Mouse (Mus musculus) neural tube, embryonic 10.5 days (tissue): ENCODE data around the gene Ciita.
A peak's percentile ranks its signal among the peaks of the same experiment; 100 is the strongest.

Source experiments
- DNase-seq: peaks from one replicate; pipeline ENCODE4 v3.0.0-alpha.2; 2017; ENCODE audit warnings: low spot score; ENCODE audit errors: extremely low spot score

The Ciita gene

GRCm38 (mm10) chr16:10548938-10549337, 69.1 kb downstream of the Ciita start:
- no peak for DNase-seq

- no peak for DNase-seq
Measured at GRCm38 (mm10) chr16:10549600-10549999, 69.7 kb downstream of the Ciita start.

- no peak for DNase-seq
Measured at GRCm38 (mm10) chr16:10551592-10551991, 71.7 kb downstream of the Ciita start.

- DNase-seq, result no peak
Measured at GRCm38 (mm10) chr16:10553858-10554257, 74.0 kb downstream of the Ciita start.

GRCm38 (mm10) chr16:10559991-10560390, 80.1 kb downstream of the Ciita start:
- no peak for DNase-seq

GRCm38 (mm10) chr16:10565278-10565885, 85.5 kb downstream of the Ciita start:
- DNase-seq, result peak; percentile 67

- DNase-seq, result no peak
Measured at GRCm38 (mm10) chr16:10567153-10567552, 87.3 kb downstream of the Ciita start.

- no peak for DNase-seq
Measured at GRCm38 (mm10) chr16:10569809-10570395, 90.0 kb downstream of the Ciita start.

- DNase-seq, result no peak
Measured at GRCm38 (mm10) chr16:10570708-10571107, 90.8 kb downstream of the Ciita start.

GRCm38 (mm10) chr16:10571820-10572219, 92.0 kb downstream of the Ciita start:
- DNase-seq, result no peak

GRCm38 (mm10) chr16:10574936-10575335, 95.1 kb downstream of the Ciita start:
- DNase-seq, result no peak

- no peak for DNase-seq
Measured at GRCm38 (mm10) chr16:10575915-10576314, 96.1 kb downstream of the Ciita start.

- DNase-seq, result no peak
Measured at GRCm38 (mm10) chr16:10577548-10577947, 97.7 kb downstream of the Ciita start.
